Mouse (Mus musculus) limb, embryonic 14.5 days (tissue): ENCODE data around the gene Cmtm6. TPM values are rescaled to one million over a fixed set of nuclear protein-coding genes. Genes with fewer than 3 reads are reported as not detected.

Experiments
- ATAC-seq: fragments of 200-750 bp; cut with Nextera tagmentation; 2 replicates; pipeline ENCODE4 v1.8.0; 2017; ENCODE audit warnings: low read depth, moderate number of reproducible peaks, moderate TSS enrichment; ENCODE audit not compliant: low FRiP score
- DNase-seq: peaks from one replicate; pipeline ENCODE4 v3.0.0-alpha.2; 2015; ENCODE audit warnings: low spot score
- H3K27ac ChIP-seq: fragments of 300-500 bp; sonication (generic); replicated peaks from 2 replicates; pipeline ENCODE4 v1.5.1; 2014; ENCODE audit warnings: low read depth, mild to moderate bottlenecking, low read length, moderate library complexity, mixed read lengths
- H3K27me3 ChIP-seq: fragments of 300-500 bp; sonication (generic); 2 replicates; pipeline ENCODE4 v1.6.1; 2014; ENCODE audit warnings: low read length, mixed read lengths; ENCODE audit not compliant: control insufficient read depth, insufficient read depth
- H3K36me3 ChIP-seq: fragments of 300-500 bp; sonication (generic); 2 replicates; pipeline ENCODE4 v1.6.1; 2014; ENCODE audit warnings: mild to moderate bottlenecking, low read length, moderate library complexity, mixed read lengths; ENCODE audit not compliant: control insufficient read depth, insufficient read depth
- H3K4me1 ChIP-seq: fragments of 300-500 bp; sonication (generic); 2 replicates; pipeline ENCODE4 v1.6.1; 2014; ENCODE audit warnings: antibody characterized with exemption, low read length, mixed read lengths; ENCODE audit not compliant: control insufficient read depth, insufficient read depth
- H3K4me2 ChIP-seq: fragments of 300-500 bp; sonication (generic); replicated peaks from 2 replicates; pipeline ENCODE4 v1.6.1; 2014; ENCODE audit warnings: low read depth, mild to moderate bottlenecking, low read length, moderate library complexity; ENCODE audit not compliant: severe bottlenecking
- H3K4me3 ChIP-seq: fragments of 300-500 bp; sonication (generic); replicated peaks from 2 replicates; pipeline ENCODE4 v1.5.1; 2014; ENCODE audit warnings: low read length
- H3K9ac ChIP-seq: fragments of 300-500 bp; sonication (generic); 2 replicates; pipeline ENCODE4 v1.6.1; 2014; ENCODE audit warnings: mild to moderate bottlenecking, low read depth, low read length, moderate library complexity; ENCODE audit not compliant: severe bottlenecking
- H3K9me3 ChIP-seq: fragments of 300-500 bp; sonication (generic); 2 replicates; pipeline ENCODE4 v1.6.1; 2016; ENCODE audit warnings: low read length; ENCODE audit not compliant: control insufficient read depth
- POLR2A ChIP-seq: fragments of 200-500 bp; IDR thresholded peaks from 2 replicates; pipeline ENCODE4 v1.8.0; 2012; ENCODE audit warnings: inconsistent platforms, mild to moderate bottlenecking, moderate library complexity, borderline replicate concordance; ENCODE audit not compliant: insufficient read depth, insufficient read length; ENCODE audit errors: extremely low read depth
- WGBS: fragments of 180-500 bp; shearing (Covaris S2); extraction: QIAGEN DNeasy Blood & Tissue Kit; methylation state at CpG from one replicate; pipeline ENCODE4 v1.1.7; 2014; 5-methylcytosine and 5-hydroxymethylcytosine counted together
- polyA plus RNA-seq, 2 experiments: library from polyadenylated mRNA; depleted of rRNA in 1 of 2; stranded (reverse) in 1 of 2; unstranded in 1 of 2; fragments of >200 nt; fragmentation: Nextera tagmentation in 1 of 2; extraction: Ambion mirVana in 1 of 2; gene quantifications; 2 replicates each; pipeline versions ENCODE4 v1.2.1 to v1.2.3; 2012 to 2014

The Cmtm6 gene
- polyA plus RNA-seq, 2 experiments: 21.9 to 40.5 TPM

GRCm38 (mm10) chr9:114697926-114698325, 33.0 kb upstream of the Cmtm6 start:
- Histone ChIP-seq H3K27ac (no peak overlapping the region), H3K4me3 (no peak overlapping the region), H3K4me2 (no peak overlapping the region), H3K9me3 (no peaks in the 10 kb centered on the region), H3K9ac (no peak overlapping the region), H3K4me1 (no peaks in the 10 kb centered on the region), H3K27me3 (no peaks in the 10 kb centered on the region), H3K36me3 (peaks cover 14% of the 10 kb centered on the region; the same call in 1 of the 2 replicates)
- no peak for TF ChIP-seq POLR2A
- no peak for DNase-seq
- no peak for ATAC-seq
- WGBS: 92% methylated on average over 5 of the region's 5 CpGs

DNA sequence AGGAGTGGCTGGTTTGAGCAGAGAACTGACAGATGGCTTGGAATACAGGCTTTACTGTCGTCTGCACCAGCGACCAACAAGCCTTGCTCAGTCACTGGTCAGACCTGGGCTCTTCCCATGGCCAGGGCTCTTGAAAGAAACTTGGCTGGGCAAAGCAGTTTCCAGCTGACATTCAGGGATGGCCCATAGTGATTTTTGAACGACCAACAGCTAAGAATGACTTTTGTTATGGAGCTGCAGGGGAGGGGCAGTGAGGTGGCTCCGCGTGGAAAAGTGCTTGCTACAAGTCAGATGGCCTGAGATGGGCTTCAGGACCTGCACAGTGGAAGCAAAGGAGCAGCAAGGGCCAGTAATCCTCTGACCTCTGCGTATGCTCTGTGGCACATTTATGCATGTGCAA, 31.7 kb upstream of the Cmtm6 start:
- Histone ChIP-seq H3K4me2 (no peak overlapping the region), H3K27me3 (no peaks in the 10 kb centered on the region), H3K9ac (no peak overlapping the region), H3K4me3 (no peak overlapping the region), H3K36me3 (peaks cover 13% of the 10 kb centered on the region; the same call in 1 of the 2 replicates), H3K27ac (no peak overlapping the region), H3K9me3 (no peaks in the 10 kb centered on the region), H3K4me1 (no peaks in the 10 kb centered on the region)
- DNase-seq: no peak
- 76% methylated on average over 6 of the region's 6 CpGs for WGBS
- ATAC-seq: no peak
- no peak for TF ChIP-seq POLR2A

DNA sequence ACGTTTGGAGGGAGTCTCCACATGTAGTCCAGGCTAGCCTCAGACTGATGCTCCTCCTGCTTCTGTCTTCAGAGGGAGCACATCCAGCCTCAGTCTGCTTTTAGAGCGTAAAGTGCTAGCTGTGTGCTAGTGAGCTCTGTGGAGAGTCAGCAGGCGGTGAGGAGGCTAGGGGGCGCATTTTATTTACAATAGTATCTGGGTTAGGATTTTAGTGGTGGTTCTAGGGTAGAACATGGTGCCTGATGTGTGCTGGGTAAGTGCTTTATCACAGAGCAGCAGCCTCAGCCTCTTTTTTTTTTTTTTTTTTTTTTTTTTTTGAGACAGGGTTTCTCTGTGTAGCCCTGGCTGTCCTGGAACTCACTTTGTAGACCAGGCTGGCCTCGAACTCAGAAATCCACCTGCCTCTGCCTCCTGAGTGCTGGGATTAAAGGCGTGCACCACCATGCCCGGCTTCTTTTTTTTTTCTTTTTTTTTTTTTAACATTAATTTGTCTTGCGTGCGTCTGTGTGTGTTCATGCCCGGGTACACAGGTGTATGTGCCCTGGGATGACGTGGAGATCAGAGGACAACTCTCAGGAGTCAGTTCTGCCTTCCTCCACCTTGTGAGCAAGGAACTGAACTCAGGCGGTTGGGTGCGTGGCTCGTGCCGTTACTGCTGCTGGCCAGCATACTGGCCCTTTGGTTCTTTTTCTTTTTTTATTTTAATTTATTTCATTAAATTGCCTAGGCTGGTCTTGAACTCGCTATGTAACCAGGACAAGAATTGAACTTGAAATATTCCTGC, 30.8 kb upstream of the Cmtm6 start:
- 88% methylated on average over 16 of the region's 16 CpGs for WGBS
- no peak overlapping the region for H3K4me3 ChIP-seq
- no peak for DNase-seq

GRCm38 (mm10) chr9:114701031-114701430, 29.9 kb upstream of the Cmtm6 start:
- no peak overlapping the region for H3K9ac ChIP-seq
- DNase-seq (no peak), ATAC-seq (no peak)
- TF ChIP-seq POLR2A: no peak
- H3K4me2 ChIP-seq: no peak overlapping the region
- H3K36me3 ChIP-seq: peaks cover 15% of the 10 kb centered on the region
- H3K9me3 ChIP-seq: no peaks in the 10 kb centered on the region
- WGBS: 87% methylated on average over 2 of the region's 2 CpGs
- no peak overlapping the region for H3K27ac ChIP-seq
- H3K27me3 ChIP-seq: no peaks in the 10 kb centered on the region
- H3K4me1 ChIP-seq: no peaks in the 10 kb centered on the region
- H3K4me3 ChIP-seq: no peak overlapping the region

More for the DNA sequence above, 30.8 kb upstream of the Cmtm6 start:
- Histone ChIP-seq H3K36me3 (peaks cover 10% of the 10 kb centered on the region; the same call in 1 of the 2 replicates), H3K27ac (no peak overlapping the region), H3K9ac (no peak overlapping the region), H3K4me1 (no peaks in the 10 kb centered on the region), H3K4me2 (no peak overlapping the region), H3K9me3 (no peaks in the 10 kb centered on the region), H3K27me3 (no peaks in the 10 kb centered on the region)
- no peak for TF ChIP-seq POLR2A
- no peak for ATAC-seq

GRCm38 (mm10) chr9:114701921-114702320, 29.0 kb upstream of the Cmtm6 start:
- no peak for ATAC-seq
- WGBS: 82% methylated on average over 4 of the region's 4 CpGs
- no peaks in the 10 kb centered on the region for H3K9me3 ChIP-seq

More at GRCm38 (mm10) chr9:114701921-114702320, 29.0 kb upstream of the Cmtm6 start:
- H3K27ac ChIP-seq: no peak overlapping the region
- no peaks in the 10 kb centered on the region for H3K4me1 ChIP-seq
- DNase-seq: no peak
- H3K4me3 ChIP-seq: no peak overlapping the region
- H3K27me3 ChIP-seq: no peaks in the 10 kb centered on the region
- H3K4me2 ChIP-seq: no peak overlapping the region
- no peak for TF ChIP-seq POLR2A
- no peak overlapping the region for H3K9ac ChIP-seq
- peaks cover 22% of the 10 kb centered on the region for H3K36me3 ChIP-seq
